Mouse (Mus musculus) small intestine, adult 2 months (tissue): ENCODE measurements around the gene Prss33. TPM values are rescaled to one million over a fixed set of nuclear protein-coding genes. Genes with fewer than 3 reads are reported as not detected.
A peak's percentile ranks its signal among the peaks of the same experiment; 100 is the strongest.

Source experiments
- H3K27ac ChIP-seq: fragments of 200-500 bp; 2 replicates; pipeline ENCODE4 v1.5.1; 2012; ENCODE audit warnings: low read depth, low read length, control low read depth, inconsistent platforms; ENCODE audit not compliant: insufficient read depth
- H3K27me3 ChIP-seq: fragments of 200-500 bp; 2 replicates; pipeline ENCODE4 v1.6.1; 2012; ENCODE audit warnings: mild to moderate bottlenecking, moderate library complexity, low read length, inconsistent platforms; ENCODE audit not compliant: control insufficient read depth, insufficient read depth
- H3K36me3 ChIP-seq: fragments of 200-500 bp; 2 replicates; pipeline ENCODE4 v1.6.1; 2012; ENCODE audit warnings: mild to moderate bottlenecking, low read length, control low read depth, inconsistent platforms; ENCODE audit not compliant: control insufficient read depth, insufficient read depth
- H3K4me1 ChIP-seq: fragments of 200-500 bp; 2 replicates; pipeline ENCODE4 v1.6.1; 2012; ENCODE audit warnings: low read length, inconsistent platforms, mixed read lengths; ENCODE audit not compliant: control insufficient read depth, insufficient read depth, insufficient read length
- H3K4me3 ChIP-seq: fragments of 200-500 bp; 2 replicates; pipeline ENCODE4 v1.5.1; 2012; ENCODE audit warnings: low read depth, mild to moderate bottlenecking, control low read depth, inconsistent platforms, low read length, moderate library complexity
- CTCF ChIP-seq: fragments of 200-500 bp; IDR thresholded peaks from 2 replicates; pipeline ENCODE4 v1.5.1; 2012; ENCODE audit warnings: low read depth, mild to moderate bottlenecking, control low read depth, inconsistent platforms, low read length, moderate library complexity, mixed read lengths; ENCODE audit not compliant: insufficient replicate concordance, insufficient read length; ENCODE audit errors: extremely low read depth
- POLR2A ChIP-seq: fragments of 200-500 bp; IDR thresholded peaks from 2 replicates; pipeline ENCODE4 v1.6.1; 2012; ENCODE audit warnings: low read depth, mild to moderate bottlenecking, control low read depth, inconsistent platforms, low read length, moderate library complexity
- WGBS: fragments of 180-500 bp; shearing (Covaris S2); methylation state at CpG from one replicate; pipeline ENCODE4 v1.1.7; 2018; 5-methylcytosine and 5-hydroxymethylcytosine counted together
- polyA plus RNA-seq: library from polyadenylated mRNA; depleted of rRNA; stranded (reverse); fragments of >200 nt; gene quantifications from 2 replicates; pipeline ENCODE4 v1.2.3, GENCODE M21; 2012

Prss33 gene
- polyA plus RNA-seq, 1 experiment, result 0.77 TPM

- Histone ChIP-seq H3K4me1 (no peaks in the 10 kb centered on the region), H3K36me3 (peaks cover 10% of the 10 kb centered on the region), H3K4me3 (no peak overlapping the region), H3K27ac (no peak overlapping the region), H3K27me3 (no peaks in the 10 kb centered on the region)
- TF ChIP-seq POLR2A (no peak), CTCF (no peak)
- WGBS, result 91% methylated on average over 4 of the region's 4 CpGs
These were observed 27.1 kb upstream of the Prss33 start for GRCm38 (mm10) chr17:23862926-23863325.

GRCm38 (mm10) chr17:23857913-23858312 is 22.1 kb upstream of the Prss33 start:
- Histone ChIP-seq H3K27me3 (no peaks in the 10 kb centered on the region), H3K36me3 (peaks cover 31% of the 10 kb centered on the region), H3K4me1 (peaks cover 8% of the 10 kb centered on the region), H3K27ac (no peak overlapping the region; the same call in 1 of the 2 replicates), H3K4me3 (no peak overlapping the region)
- no peak for TF ChIP-seq CTCF
- TF ChIP-seq POLR2A, result no peak
- 61% methylated on average over 2 of the region's 2 CpGs for WGBS

GRCm38 (mm10) chr17:23857193-23857592 is 21.3 kb upstream of the Prss33 start:
- H3K27ac ChIP-seq, result no peak overlapping the region
- H3K27me3 ChIP-seq, result no peaks in the 10 kb centered on the region
- WGBS, result 95% methylated on average over 6 of the region's 6 CpGs
- no peak for TF ChIP-seq CTCF
- TF ChIP-seq POLR2A, result no peak
- peaks cover 8% of the 10 kb centered on the region for H3K4me1 ChIP-seq
- H3K4me3 ChIP-seq, result no peak overlapping the region
- peaks cover 31% of the 10 kb centered on the region for H3K36me3 ChIP-seq

- Histone ChIP-seq H3K36me3 (peaks cover 26% of the 10 kb centered on the region), H3K27me3 (no peaks in the 10 kb centered on the region), H3K4me3 (peak overlapping the region; percentile 68), H3K4me1 (peaks cover 13% of the 10 kb centered on the region), H3K27ac (peak overlapping the region; percentile 93)
- 69% methylated on average over 10 of the region's 10 CpGs for WGBS
- no peak for TF ChIP-seq CTCF
- TF ChIP-seq POLR2A, result no peak
These were observed 18.4 kb upstream of the Prss33 start for GRCm38 (mm10) chr17:23854229-23854765.

- H3K4me3 ChIP-seq, result peak overlapping the region; percentile 68
- 23% methylated on average over 5 of the region's 5 CpGs for WGBS
- peak overlapping the region; percentile 93 for H3K27ac ChIP-seq
- H3K4me1 ChIP-seq, result peaks cover 13% of the 10 kb centered on the region
- H3K36me3 ChIP-seq, result peaks cover 20% of the 10 kb centered on the region
- no peak for TF ChIP-seq POLR2A
- peak; percentile 91 for TF ChIP-seq CTCF
- no peaks in the 10 kb centered on the region for H3K27me3 ChIP-seq
These were observed 17.4 kb upstream of the Prss33 start for GRCm38 (mm10) chr17:23853292-23853691.

- Histone ChIP-seq H3K27me3 (no peaks in the 10 kb centered on the region), H3K4me3 (no peak overlapping the region), H3K4me1 (peaks cover 13% of the 10 kb centered on the region; the same call in 1 of the 2 replicates), H3K27ac (peak overlapping the region; percentile 89), H3K36me3 (peaks cover 4% of the 10 kb centered on the region)
- WGBS, result 23% methylated on average over 18 of the region's 19 CpGs
- TF ChIP-seq CTCF, result peak; percentile 23; the same call in 1 of the 2 replicates
- no peak for TF ChIP-seq POLR2A
These were observed 15.2 kb upstream of the Prss33 start for GRCm38 (mm10) chr17:23850853-23851749.

- Histone ChIP-seq H3K4me3 (no peak overlapping the region), H3K27me3 (no peaks in the 10 kb centered on the region), H3K27ac (peak overlapping the region; percentile 89; the same call in 1 of the 2 replicates), H3K4me1 (peaks cover 13% of the 10 kb centered on the region; the same call in 1 of the 2 replicates), H3K36me3 (no peaks in the 10 kb centered on the region)
- TF ChIP-seq POLR2A (no peak), CTCF (no peak)
- WGBS, result 67% methylated on average over 2 of the region's 2 CpGs
These were observed 14.2 kb upstream of the Prss33 start for GRCm38 (mm10) chr17:23850028-23850427.
